Mouse (Mus musculus): ENCODE data around the gene Lgals2. TPM values are rescaled to one million over a fixed set of nuclear protein-coding genes. Genes with fewer than 3 reads are reported as not detected.

The Lgals2 gene
- total and polyA plus RNA-seq, 3 experiments = not detected

DNA sequence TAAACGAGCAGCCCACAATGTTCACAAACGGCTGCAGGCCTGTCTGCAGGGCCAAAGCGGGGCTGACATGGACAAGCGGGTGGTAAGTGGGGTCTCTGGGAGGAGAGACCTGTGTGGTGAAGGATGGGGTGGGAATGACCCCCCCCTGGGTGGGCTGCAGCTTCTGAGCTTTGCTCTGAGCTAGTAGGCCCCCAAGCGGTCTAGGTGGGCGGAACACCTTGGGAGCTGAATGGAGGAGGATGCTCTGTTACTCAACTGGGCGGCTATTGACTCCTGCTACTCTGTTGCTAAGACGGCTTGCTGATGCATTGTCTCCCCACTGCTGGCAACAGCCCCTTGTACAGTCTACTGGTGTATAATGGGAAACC is 46.1 kb upstream of the Lgals2 start:
- peaks cover 0 to 15% of the 10 kb centered on the region in 2 experiments; a peak in 2 of 4 replicates for H3K36me3 ChIP-seq (ENCODE audit: control insufficient read depth in 1 of 2, insufficient read depth in 2 of 2, low read length in 2 of 2)
- H3K27me3 ChIP-seq (ENCODE audit: control insufficient read depth in 1 of 2, insufficient read depth in 2 of 2, low read length in 2 of 2) = no peaks in the 10 kb centered on the region
- no peak overlapping the region for H3K9ac ChIP-seq (ENCODE audit: control insufficient read depth, low read depth, low read length, poor library complexity, severe bottlenecking)
- no peak overlapping the region for H3K4me3 ChIP-seq (ENCODE audit: control insufficient read depth in 1 of 2, insufficient read depth in 1 of 2, low read depth in 2 of 2, low read length in 2 of 2)
- no peak for TF ChIP-seq HCFC1 (IDR thresholded peaks at IDR 0.05; ENCODE audit: low read depth, low read length)
- TF ChIP-seq TBP (IDR thresholded peaks at IDR 0.05; ENCODE audit: low read depth, low read length) = no peak
- no peak for TF ChIP-seq GABPA (IDR thresholded peaks at IDR 0.05; ENCODE audit: low read depth, low read length)
- TF ChIP-seq MYB (IDR thresholded peaks at IDR 0.05; ENCODE audit: low read depth, low read length) = no peak
- no peak for TF ChIP-seq RCOR1 (IDR thresholded peaks at IDR 0.05; ENCODE audit: low read depth, low read length)
- TF ChIP-seq KAT2A (conservative IDR thresholded peaks at IDR 0.05; ENCODE audit: low read depth, low read length) = no peak
- no peak for TF ChIP-seq MAZ (IDR thresholded peaks at IDR 0.05; ENCODE audit: low read depth, low read length)
- no peak for TF ChIP-seq MXI1 (IDR thresholded peaks at IDR 0.05; ENCODE audit: low read depth, low read length)
- TF ChIP-seq SMC3 (IDR thresholded peaks at IDR 0.05; ENCODE audit: low read depth, low read length) = no peak
- TF ChIP-seq CHD2 (IDR thresholded peaks at IDR 0.05; ENCODE audit: low read length) = no peak
- TF ChIP-seq CHD1 (IDR thresholded peaks at IDR 0.05; ENCODE audit: low read depth, low read length) = no peak
- no peak for TF ChIP-seq ETS1 (IDR thresholded peaks at IDR 0.05; ENCODE audit: low read depth, low read length)
- TF ChIP-seq CTCF (IDR thresholded peaks at IDR 0.05 in 2 of 3, conservative IDR thresholded peaks at IDR 0.05 in 1 of 3; ENCODE audit: control insufficient read depth in 1 of 3, insufficient read depth in 1 of 3, low read depth in 2 of 3, low read length in 3 of 3, poor library complexity in 1 of 3, severe bottlenecking in 1 of 3) = no peak
- no peak overlapping the region for H3K27ac ChIP-seq (ENCODE audit: control insufficient read depth, low read depth, low read length)
- H3K79me2 ChIP-seq (ENCODE audit: control insufficient read depth, insufficient read depth, low read length, poor library complexity) = peaks cover 12% of the 10 kb centered on the region
- DNase-seq (ENCODE audit: low read depth, low spot score) = no peak
- H3K9me3 ChIP-seq (replicated peaks; ENCODE audit: insufficient read depth, low read length) = no peaks in the 10 kb centered on the region
- H3K4me1 ChIP-seq (ENCODE audit: control insufficient read depth in 1 of 2, insufficient read depth in 2 of 2, low read length in 2 of 2) = peaks cover 11 to 22% of the 10 kb centered on the region in 2 experiments

DNA sequence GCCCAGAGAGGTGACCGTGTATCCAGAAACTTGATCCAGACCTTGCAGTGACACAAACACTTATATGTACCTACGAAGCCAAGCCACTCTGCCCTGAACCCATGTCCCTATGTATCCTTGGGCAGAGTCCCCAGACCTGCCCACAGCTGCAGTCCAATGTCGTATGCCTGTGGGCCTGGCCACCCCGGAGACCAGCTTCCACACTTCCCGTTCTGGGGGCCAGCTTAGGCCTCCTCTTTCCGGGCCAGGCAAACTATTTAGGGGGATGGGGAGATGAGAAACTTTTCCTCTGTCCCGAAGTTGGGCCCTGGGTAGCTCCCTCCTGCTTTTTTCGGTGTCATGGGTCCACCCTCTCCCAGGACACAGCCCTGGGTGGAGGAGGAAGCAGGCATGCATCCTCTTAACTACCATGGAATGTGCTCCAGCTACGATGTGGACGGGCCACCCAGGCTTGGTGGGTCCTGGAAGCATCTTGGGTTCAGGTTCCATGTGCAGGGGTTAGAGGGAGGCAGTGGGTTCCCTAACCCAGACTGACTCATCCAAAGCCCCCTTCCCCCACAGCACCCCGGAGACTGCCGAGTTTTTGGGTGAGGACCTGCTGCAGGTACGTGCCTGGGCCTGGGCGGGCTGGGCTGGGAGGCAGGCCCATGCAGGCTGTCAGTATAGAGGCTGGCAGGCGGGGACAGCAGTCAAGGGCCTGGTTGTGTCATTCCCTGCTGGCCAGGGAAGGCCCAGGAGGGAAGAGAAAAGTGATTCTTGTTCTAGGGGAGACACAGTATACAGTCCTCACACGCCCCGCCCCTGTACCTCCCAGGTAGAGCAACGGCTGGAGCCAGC is 45.5 kb upstream of the Lgals2 start:
- DNase-seq (ENCODE audit: low read depth, low spot score) = no peak
- Histone ChIP-seq H3K4me1 (ENCODE audit: control insufficient read depth in 1 of 2, insufficient read depth in 2 of 2, low read length in 2 of 2) (peaks cover 11 to 24% of the 10 kb centered on the region in 2 experiments), H3K9ac (ENCODE audit: control insufficient read depth, low read depth, low read length, poor library complexity, severe bottlenecking) (peak overlapping the region; percentile 91), H3K79me2 (ENCODE audit: control insufficient read depth, insufficient read depth, low read length, poor library complexity) (peaks cover 12% of the 10 kb centered on the region), H3K4me3 (ENCODE audit: control insufficient read depth in 1 of 2, insufficient read depth in 1 of 2, low read depth in 2 of 2, low read length in 2 of 2) (peak overlapping the region; percentile 93 to 97), H3K27ac (ENCODE audit: control insufficient read depth, low read depth, low read length) (peak overlapping the region; percentile 56), H3K27me3 (ENCODE audit: control insufficient read depth in 1 of 2, insufficient read depth in 2 of 2, low read length in 2 of 2) (no peaks in the 10 kb centered on the region), H3K36me3 (ENCODE audit: control insufficient read depth in 1 of 2, insufficient read depth in 2 of 2, low read length in 2 of 2) (peaks cover 0 to 15% of the 10 kb centered on the region in 2 experiments; a peak in 2 of 4 replicates), H3K9me3 (replicated peaks; ENCODE audit: insufficient read depth, low read length) (no peaks in the 10 kb centered on the region)
- peak; percentile 11; the same call in 1 of the 2 replicates for TF ChIP-seq MXI1 (IDR thresholded peaks at IDR 0.05; ENCODE audit: low read depth, low read length)
- 0 out of 4 replicates have a peak, but pooled peaks of 1 of the 2 experiments have one; percentile 9 for TF ChIP-seq POLR2A (IDR thresholded peaks at IDR 0.05; ENCODE audit: control insufficient read depth in 1 of 2, insufficient read depth in 1 of 2, low read depth in 1 of 2, low read length in 2 of 2, poor library complexity in 1 of 2)
- TF ChIP-seq JUND (IDR thresholded peaks at IDR 0.05; ENCODE audit: low read depth, low read length) = no peak
